In genomic region chr10:43722711-43723614, GRCm38 (mm10) we compare ENCODE assay signal across 8 mouse cellular contexts.
DNase-seq lines count a peak whose midpoint lies in the region; ATAC-seq lines count a peak whose summit lies in the region.

No protein-coding gene starts in this region.

- 1% methylated on average over 23 of the region's 23 CpGs for WGBS in embryonic facial prominence, embryonic 12.5 days
- WGBS in hindbrain, embryonic 15.5 days = 1% methylated on average over 23 of the region's 23 CpGs
- 17% methylated on average over 23 of the region's 23 CpGs for WGBS in liver, embryonic 13.5 days (ENCODE audit: insufficient replicate concordance)

- peak overlapping the region; percentile 89 for H3K27ac ChIP-seq in embryonic facial prominence, embryonic 12.5 days
- peak overlapping the region; percentile 66 for H3K27ac ChIP-seq in hindbrain, embryonic 15.5 days (replicated peaks)
- no peak overlapping the region for H3K27ac ChIP-seq in liver, embryonic 13.5 days

- intact Hi-C loops in left cerebral cortex, postnatal 25 days (cut with DNase I) = no loop called here

- H3K27me3 ChIP-seq in embryonic facial prominence, embryonic 12.5 days = no peaks in the 10 kb centered on the region
- H3K27me3 ChIP-seq in hindbrain, embryonic 15.5 days = no peaks in the 10 kb centered on the region
- H3K27me3 ChIP-seq in liver, embryonic 13.5 days = peaks cover 23% of the 10 kb centered on the region

- no peaks in the 10 kb centered on the region for H3K36me3 ChIP-seq in embryonic facial prominence, embryonic 12.5 days
- no peaks in the 10 kb centered on the region for H3K36me3 ChIP-seq in hindbrain, embryonic 15.5 days
- no peaks in the 10 kb centered on the region for H3K36me3 ChIP-seq in liver, embryonic 13.5 days

- H3K4me2 ChIP-seq in embryonic facial prominence, embryonic 12.5 days (replicated peaks) = peak overlapping the region; percentile 59
- peak overlapping the region; percentile 62 for H3K4me2 ChIP-seq in hindbrain, embryonic 15.5 days
- H3K4me2 ChIP-seq in liver, embryonic 13.5 days = peak overlapping the region; percentile 63

- H3K9me3 ChIP-seq in embryonic facial prominence, embryonic 12.5 days = no peaks in the 10 kb centered on the region
- no peaks in the 10 kb centered on the region for H3K9me3 ChIP-seq in hindbrain, embryonic 15.5 days
- no peaks in the 10 kb centered on the region for H3K9me3 ChIP-seq in liver, embryonic 13.5 days (replicated peaks)

- peak; percentile 84 for ATAC-seq in embryonic facial prominence, embryonic 12.5 days (ENCODE audit: insufficient number of reproducible peaks, insufficient read depth, low FRiP score, low TSS enrichment)
- peak; percentile 85 for ATAC-seq in hindbrain, embryonic 15.5 days (ENCODE audit: low FRiP score, low read depth)
- no peak for ATAC-seq in liver, embryonic 13.5 days (ENCODE audit: low read depth)

- H3K9ac ChIP-seq in embryonic facial prominence, embryonic 12.5 days = 0 out of 2 replicates have a peak overlapping the region, but pooled peaks have one; percentile 31
- H3K9ac ChIP-seq in hindbrain, embryonic 15.5 days = peak overlapping the region; percentile 7
- H3K9ac ChIP-seq in liver, embryonic 13.5 days = peak overlapping the region; percentile 65

- peak overlapping the region; percentile 28 for H3K4me3 ChIP-seq in embryonic facial prominence, embryonic 12.5 days
- peak overlapping the region; percentile 25 for H3K4me3 ChIP-seq in hindbrain, embryonic 15.5 days
- peak overlapping the region; percentile 48 for H3K4me3 ChIP-seq in liver, embryonic 13.5 days (replicated peaks)

- H3K4me1 ChIP-seq in embryonic facial prominence, embryonic 12.5 days = peaks cover 34% of the 10 kb centered on the region
- peaks cover 22% of the 10 kb centered on the region for H3K4me1 ChIP-seq in hindbrain, embryonic 15.5 days (replicated peaks)
- peaks cover 14% of the 10 kb centered on the region for H3K4me1 ChIP-seq in liver, embryonic 13.5 days (replicated peaks)

- peak; percentile 86 for DNase-seq in kidney, adult 11 months
- DNase-seq in kidney, adult 18-20 months = no peak
- no peak for DNase-seq in liver, embryonic 13.5 days
- peak; percentile 44 for DNase-seq in naive thymus-derived CD4-positive, alpha-beta T cell, adult 2 months (ENCODE audit: low read depth)
- peak; percentile 9 for DNase-seq in yolk sac, embryonic 10.5 days (ENCODE audit: low spot score)
- DNase-seq in left cerebral cortex, postnatal 25 days (ENCODE audit: low spot score in 2 of 2) = no peak

Comparison
In these comparisons a context has a peak if more than half of its experiments do, and no peak if none do; other contexts are left out.
1. DNase-seq: peak in kidney, adult 11 months (single experiment), naive thymus-derived CD4-positive, alpha-beta T cell, adult 2 months (single experiment) and yolk sac, embryonic 10.5 days (single experiment); none in kidney, adult 18-20 months (single experiment), liver, embryonic 13.5 days (single experiment) and left cerebral cortex, postnatal 25 days (0 of 2).
2. H3K9ac ChIP-seq: peak in every context shown above with its lines; median percentile 65 in liver, embryonic 13.5 days; 31 in embryonic facial prominence, embryonic 12.5 days; 7 in hindbrain, embryonic 15.5 days.
3. Peak in every context shown above with its lines, with median percentiles within 50 percentile points of each other: H3K4me2 ChIP-seq and H3K4me3 ChIP-seq.